Mouse (Mus musculus) embryonic facial prominence, embryonic 11.5 days (tissue): ENCODE data around the gene Tshr. TPM values are rescaled to one million over a fixed set of nuclear protein-coding genes. Genes with fewer than 3 reads are reported as not detected.

Source experiments
- ATAC-seq: fragments of 200-750 bp; cut with Nextera tagmentation; replicated peaks from 2 replicates; pipeline ENCODE4 v1.8.0; 2017; ENCODE audit warnings: low read depth; ENCODE audit not compliant: insufficient number of reproducible peaks, low FRiP score, low TSS enrichment
- DNase-seq: peaks from one replicate; pipeline ENCODE4 v3.0.0-alpha.2; 2015; ENCODE audit warnings: low spot score
- H3K27ac ChIP-seq: fragments of 300-500 bp; sonication (generic); replicated peaks from 2 replicates; pipeline ENCODE4 v1.5.1; 2014; ENCODE audit warnings: mild to moderate bottlenecking, low read depth, low read length, control low read depth
- H3K27me3 ChIP-seq: fragments of 300-500 bp; sonication (generic); 2 replicates; pipeline ENCODE4 v1.6.1; 2014; ENCODE audit warnings: mild to moderate bottlenecking, low read length, moderate library complexity, mixed read lengths; ENCODE audit not compliant: control insufficient read depth, insufficient read depth
- H3K36me3 ChIP-seq: fragments of 300-500 bp; sonication (generic); replicated peaks from 2 replicates; pipeline ENCODE4 v1.6.1; 2014; ENCODE audit warnings: low read depth, mild to moderate bottlenecking, low read length, moderate library complexity, mixed read lengths; ENCODE audit not compliant: control insufficient read depth, insufficient read depth
- H3K4me1 ChIP-seq: fragments of 300-500 bp; sonication (generic); 2 replicates; pipeline ENCODE4 v1.6.1; 2014; ENCODE audit warnings: low read length, mixed read lengths; ENCODE audit not compliant: control insufficient read depth, insufficient read depth
- H3K4me2 ChIP-seq: fragments of 300-500 bp; sonication (generic); 2 replicates; pipeline ENCODE4 v1.6.1; 2014; ENCODE audit warnings: low read depth, mild to moderate bottlenecking, control low read depth, low read length, moderate library complexity
- H3K4me3 ChIP-seq: fragments of 300-500 bp; sonication (generic); 2 replicates; pipeline ENCODE4 v1.5.1; 2014; ENCODE audit warnings: low read depth, low read length, control low read depth
- H3K9ac ChIP-seq: fragments of 300-500 bp; sonication (generic); replicated peaks from 2 replicates; pipeline ENCODE4 v1.6.1; 2014; ENCODE audit warnings: mild to moderate bottlenecking, control low read depth, low read length
- H3K9me3 ChIP-seq: fragments of 300-500 bp; sonication (generic); replicated peaks from 2 replicates; pipeline ENCODE4 v1.6.1; 2016; ENCODE audit warnings: mild to moderate bottlenecking, low read length, inconsistent platforms, mixed read lengths; ENCODE audit not compliant: control insufficient read depth
- WGBS: fragments of 180-500 bp; shearing (Covaris S2); extraction: QIAGEN DNeasy Blood & Tissue Kit; methylation state at CpG from one replicate; pipeline ENCODE4 v1.1.7; 2014; 5-methylcytosine and 5-hydroxymethylcytosine counted together
- polyA plus RNA-seq: library from polyadenylated mRNA; unstranded; fragments of >200 nt; fragmentation: Nextera tagmentation; extraction: Ambion mirVana; gene quantifications from 2 replicates; pipeline ENCODE4 v1.2.1, GENCODE M21; 2014

Tshr gene
- polyA plus RNA-seq, 1 experiment from 2014 or later, result 0.20 TPM

DNA sequence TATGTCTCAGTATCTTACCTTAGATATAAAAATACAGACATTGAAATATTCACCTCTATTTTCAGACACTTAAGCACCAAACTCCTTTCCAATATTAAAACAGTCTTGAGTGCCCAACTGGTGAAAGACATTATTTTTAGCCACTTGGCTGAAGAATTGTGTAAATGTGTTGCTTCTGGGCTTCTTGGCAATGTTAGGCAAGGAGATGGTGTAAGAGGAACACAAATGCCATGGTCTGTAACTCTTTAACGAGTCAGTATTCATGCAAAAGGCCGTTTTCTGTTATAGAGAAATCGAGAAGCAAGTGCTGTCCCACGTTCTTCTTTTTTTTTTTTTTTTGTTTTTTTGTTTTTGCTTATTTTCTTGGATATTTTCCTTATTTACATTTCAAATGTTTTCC, 25.9 kb downstream of the Tshr start:
- no peaks in the 10 kb centered on the region for H3K4me1 ChIP-seq
- H3K9ac ChIP-seq, result no peak overlapping the region
- no peaks in the 10 kb centered on the region for H3K27me3 ChIP-seq
- no peaks in the 10 kb centered on the region for H3K9me3 ChIP-seq
- DNase-seq (no peak), ATAC-seq (no peak)
- no peaks in the 10 kb centered on the region for H3K36me3 ChIP-seq
- no peak overlapping the region for H3K27ac ChIP-seq
- H3K4me2 ChIP-seq, result no peak overlapping the region
- WGBS, result 92% methylated on average over 4 of the region's 4 CpGs
- H3K4me3 ChIP-seq, result no peak overlapping the region

- Histone ChIP-seq H3K9ac (no peak overlapping the region), H3K4me2 (no peak overlapping the region), H3K9me3 (no peaks in the 10 kb centered on the region), H3K36me3 (no peaks in the 10 kb centered on the region), H3K4me3 (no peak overlapping the region), H3K27ac (no peak overlapping the region), H3K4me1 (no peaks in the 10 kb centered on the region), H3K27me3 (no peaks in the 10 kb centered on the region)
- no peak for ATAC-seq
- 59% methylated on average over 7 of the region's 7 CpGs for WGBS
- peak; percentile 11 for DNase-seq
Measured at GRCm38 (mm10) chr12:91412461-91413182, 28.3 kb downstream of the Tshr start.

- Histone ChIP-seq H3K27me3 (no peaks in the 10 kb centered on the region), H3K4me3 (no peak overlapping the region), H3K9ac (no peak overlapping the region), H3K4me1 (no peaks in the 10 kb centered on the region), H3K4me2 (no peak overlapping the region), H3K9me3 (no peaks in the 10 kb centered on the region), H3K27ac (no peak overlapping the region), H3K36me3 (no peaks in the 10 kb centered on the region)
- ATAC-seq (no peak), DNase-seq (no peak)
- 76% methylated on average over 6 of the region's 6 CpGs for WGBS
Measured at GRCm38 (mm10) chr12:91415112-91415511, 30.7 kb downstream of the Tshr start.

- H3K9me3 ChIP-seq, result no peaks in the 10 kb centered on the region
- H3K9ac ChIP-seq, result no peak overlapping the region
- no peak for ATAC-seq
- DNase-seq, result no peak
- no peaks in the 10 kb centered on the region for H3K36me3 ChIP-seq
- H3K4me3 ChIP-seq, result no peak overlapping the region
- H3K27me3 ChIP-seq, result no peaks in the 10 kb centered on the region
- WGBS, result 94% methylated on average over 7 of the region's 7 CpGs
- no peaks in the 10 kb centered on the region for H3K4me1 ChIP-seq
- H3K27ac ChIP-seq, result no peak overlapping the region
- no peak overlapping the region for H3K4me2 ChIP-seq
Measured at GRCm38 (mm10) chr12:91416828-91417227, 32.5 kb downstream of the Tshr start.

DNA sequence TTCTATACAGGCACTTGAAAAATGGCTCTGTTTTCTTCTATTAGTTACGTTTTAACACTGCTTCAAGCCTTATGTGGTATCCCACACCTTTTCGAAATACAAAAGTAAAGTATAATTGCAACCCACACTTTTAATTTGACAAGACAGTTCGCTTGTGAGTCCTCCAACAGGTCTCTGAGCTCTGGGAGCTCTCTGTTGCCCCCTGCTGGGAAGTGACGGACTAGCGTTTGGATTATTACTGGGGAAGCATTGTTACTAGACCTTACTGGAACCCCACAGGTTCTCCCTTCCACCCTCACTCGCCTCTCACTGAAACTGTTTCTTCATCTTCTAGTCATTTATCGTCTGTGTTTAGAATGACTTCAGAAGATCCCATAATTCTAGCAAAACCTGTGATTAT, 34.4 kb downstream of the Tshr start:
- ATAC-seq (no peak), DNase-seq (peak; percentile 71)
- Histone ChIP-seq H3K4me3 (no peak overlapping the region), H3K27me3 (no peaks in the 10 kb centered on the region), H3K4me1 (no peaks in the 10 kb centered on the region), H3K36me3 (no peaks in the 10 kb centered on the region), H3K9me3 (no peaks in the 10 kb centered on the region), H3K9ac (no peak overlapping the region), H3K27ac (no peak overlapping the region), H3K4me2 (no peak overlapping the region)
- 46% methylated on average over 7 of the region's 7 CpGs for WGBS

GRCm38 (mm10) chr12:91421272-91421671, 36.9 kb downstream of the Tshr start:
- 45% methylated on average over 9 of the region's 9 CpGs for WGBS
- H3K4me2 ChIP-seq, result no peak overlapping the region

GRCm38 (mm10) chr12:91423125-91423820, 38.9 kb downstream of the Tshr start:
- Histone ChIP-seq H3K4me2 (no peak overlapping the region), H3K9me3 (no peaks in the 10 kb centered on the region), H3K4me3 (no peak overlapping the region), H3K27ac (no peak overlapping the region), H3K36me3 (no peaks in the 10 kb centered on the region), H3K27me3 (no peaks in the 10 kb centered on the region), H3K9ac (no peak overlapping the region), H3K4me1 (no peaks in the 10 kb centered on the region)
- WGBS, result 79% methylated on average over 11 of the region's 11 CpGs
- DNase-seq (peak; percentile 18), ATAC-seq (no peak)

More at GRCm38 (mm10) chr12:91421272-91421671, 36.9 kb downstream of the Tshr start:
- no peak overlapping the region for H3K4me3 ChIP-seq
- no peaks in the 10 kb centered on the region for H3K27me3 ChIP-seq
- no peaks in the 10 kb centered on the region for H3K9me3 ChIP-seq
- H3K4me1 ChIP-seq, result no peaks in the 10 kb centered on the region
- H3K36me3 ChIP-seq, result no peaks in the 10 kb centered on the region
- H3K9ac ChIP-seq, result no peak overlapping the region
- H3K27ac ChIP-seq, result no peak overlapping the region
- ATAC-seq (no peak), DNase-seq (peak; percentile 3)

DNA sequence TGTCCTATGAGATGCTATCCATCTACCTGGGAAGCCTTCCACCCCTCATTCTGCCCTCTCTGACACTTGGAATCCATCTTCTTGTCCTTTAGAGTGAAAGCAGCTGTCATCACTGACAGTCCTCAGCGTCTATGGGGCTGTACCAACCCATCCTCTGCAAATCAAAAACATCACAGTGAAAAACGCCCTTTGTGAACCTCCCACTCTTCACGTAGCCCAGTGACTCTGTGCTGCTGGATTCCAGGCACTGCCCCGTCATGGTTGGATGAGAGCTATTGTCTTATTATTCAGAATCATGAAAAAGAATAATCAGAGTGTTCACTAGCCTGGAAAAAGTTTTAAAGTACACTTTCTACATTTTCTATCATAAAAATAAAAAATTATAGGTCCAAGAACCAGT, 42.1 kb downstream of the Tshr start:
- no peak overlapping the region for H3K27ac ChIP-seq
- no peaks in the 10 kb centered on the region for H3K4me1 ChIP-seq
- no peak overlapping the region for H3K4me3 ChIP-seq
- ATAC-seq (no peak), DNase-seq (no peak)
- 43% methylated on average over 4 of the region's 4 CpGs for WGBS
- H3K9ac ChIP-seq, result no peak overlapping the region
- no peak overlapping the region for H3K4me2 ChIP-seq
- H3K27me3 ChIP-seq, result no peaks in the 10 kb centered on the region
- H3K36me3 ChIP-seq, result no peaks in the 10 kb centered on the region
- no peaks in the 10 kb centered on the region for H3K9me3 ChIP-seq
